Mouse (Mus musculus): Measurements from ENCODE around the gene Olfr1089. TPM values are rescaled to one million over a fixed set of nuclear protein-coding genes. Genes with fewer than 3 reads are reported as not detected.

Gene Olfr1089
- polyA plus RNA-seq (2015; fragmentation: Nextera tagmentation; extraction: Ambion mirVana): not detected in 2 replicates

DNA sequence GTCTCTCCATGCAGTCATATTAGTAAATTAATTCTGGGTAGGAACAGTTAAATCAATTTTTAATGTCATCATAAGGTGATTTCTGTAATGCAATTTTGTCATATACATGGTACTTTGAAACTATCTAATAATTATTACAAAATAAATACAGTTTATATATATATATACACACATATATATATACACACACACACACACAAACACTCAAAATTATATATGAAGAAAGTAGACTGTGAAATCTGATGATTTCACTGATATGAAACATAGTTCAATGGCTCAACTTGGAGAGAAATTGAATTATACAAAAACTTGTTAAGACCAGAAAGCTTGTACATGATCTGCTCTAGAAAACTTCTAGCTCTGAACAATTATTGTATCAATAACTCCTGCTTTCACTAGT is at the start of gene Olfr1089:
Gene Olfr1089, minus strand, starts transcription at position 101 of the 400 bp plus-strand sequence.

DNA sequence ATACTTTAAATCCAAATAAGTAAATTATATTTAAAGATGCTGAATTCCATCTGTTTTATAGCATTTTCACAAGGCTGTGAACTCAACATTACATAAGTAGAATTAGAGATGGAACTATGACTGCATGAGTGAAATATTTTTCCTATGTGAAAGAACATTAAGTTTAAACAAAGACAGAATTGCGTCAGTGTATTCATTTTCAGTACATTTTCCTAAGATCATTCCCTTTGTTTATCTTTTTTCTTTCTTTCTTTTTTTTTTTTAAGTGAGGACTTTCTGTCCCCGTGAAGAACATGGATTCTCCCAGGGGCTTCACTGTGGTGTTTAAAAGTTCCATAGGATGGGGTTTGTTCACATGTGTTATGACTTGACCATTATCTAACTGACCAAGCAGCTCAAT is 48.7 kb upstream of the Olfr1089 start, which contains the start of gene Olfr1093:
Gene Olfr1093, plus strand, starts transcription at position 301 of the 400 bp plus-strand sequence.

DNA sequence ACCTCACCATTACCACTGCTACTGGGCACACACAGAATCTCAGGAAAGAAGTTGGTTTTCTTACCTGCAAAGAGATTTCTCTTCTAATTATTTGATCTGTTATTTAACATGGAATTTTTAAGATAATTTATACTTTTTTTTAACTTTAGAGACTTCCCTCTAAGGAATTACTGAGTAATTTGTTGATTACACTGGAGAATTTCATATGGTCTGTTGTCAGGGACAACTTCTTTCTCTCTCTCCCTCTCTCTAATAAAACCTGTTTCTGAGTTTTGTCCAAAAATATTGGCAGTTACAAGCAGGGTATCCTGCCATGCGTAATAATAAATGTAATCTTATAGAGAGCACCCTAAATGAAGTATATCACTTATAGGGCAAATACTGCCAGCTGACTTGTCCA is 25.4 kb upstream of the Olfr1089 start, which contains the start of gene Olfr1090:
Gene Olfr1090, minus strand, starts transcription at position 101 of the 400 bp plus-strand sequence.

DNA sequence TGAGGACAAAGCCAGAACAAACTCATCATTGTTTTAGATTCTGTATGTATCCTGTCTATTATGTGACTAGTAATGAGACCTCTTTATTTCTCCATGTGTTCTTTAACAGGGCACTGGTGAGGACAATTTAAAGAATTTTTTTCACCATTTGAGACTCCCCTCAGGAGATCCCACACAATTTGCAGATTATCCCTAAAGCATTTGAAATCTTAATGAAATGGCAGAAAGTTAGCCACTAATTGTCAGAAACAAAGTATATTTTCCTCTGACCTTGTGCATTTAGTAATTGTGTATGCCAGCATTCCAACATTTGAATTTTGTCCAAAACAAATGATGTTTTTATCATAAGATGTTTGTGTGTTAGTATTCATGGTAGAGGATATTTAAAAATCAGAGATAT is 35.2 kb downstream of the Olfr1089 start, which contains the start of gene Olfr1087:
Gene Olfr1087, minus strand, starts transcription at position 101 of the 400 bp plus-strand sequence.

Other genes starting within 250 kb of the Olfr1089 start
- gene Olfr228, start 246.3 kb downstream of the Olfr1089 start, polyA plus RNA-seq (2015; fragmentation: Nextera tagmentation; extraction: Ambion mirVana): not detected in 2 replicates
- not detected in 2 replicates for gene Olfr1076, start 225.2 kb downstream of the Olfr1089 start, polyA plus RNA-seq (2015; fragmentation: Nextera tagmentation; extraction: Ambion mirVana)
- not detected in 2 replicates for gene Olfr1079, start 191.2 kb downstream of the Olfr1089 start, polyA plus RNA-seq (2015; fragmentation: Nextera tagmentation; extraction: Ambion mirVana)
- not detected in 2 replicates for gene Olfr1080, start 175.5 kb downstream of the Olfr1089 start, polyA plus RNA-seq (2015; fragmentation: Nextera tagmentation; extraction: Ambion mirVana)
- not detected in 2 replicates for gene Olfr1082, start 134.7 kb downstream of the Olfr1089 start, polyA plus RNA-seq (2015; fragmentation: Nextera tagmentation; extraction: Ambion mirVana)
- not detected in 2 replicates for gene Olfr1084, start 94.0 kb downstream of the Olfr1089 start, polyA plus RNA-seq (2015; fragmentation: Nextera tagmentation; extraction: Ambion mirVana)
- gene Olfr1085, start 71.7 kb downstream of the Olfr1089 start, polyA plus RNA-seq (2015; fragmentation: Nextera tagmentation; extraction: Ambion mirVana): not detected in 2 replicates
- not detected in 2 replicates for gene Olfr1086, start 53.6 kb downstream of the Olfr1089 start, polyA plus RNA-seq (2015; fragmentation: Nextera tagmentation; extraction: Ambion mirVana)
- not detected in 2 replicates for gene Olfr1087, start 35.3 kb downstream of the Olfr1089 start, polyA plus RNA-seq (2015; fragmentation: Nextera tagmentation; extraction: Ambion mirVana)
- not detected in 2 replicates for gene Olfr1090, start 25.3 kb upstream of the Olfr1089 start, polyA plus RNA-seq (2015; fragmentation: Nextera tagmentation; extraction: Ambion mirVana)
- not detected in 2 replicates for gene Olfr1093, start 48.8 kb upstream of the Olfr1089 start, polyA plus RNA-seq (2015; fragmentation: Nextera tagmentation; extraction: Ambion mirVana)
- not detected in 2 replicates for gene Olfr141, start 76.3 kb upstream of the Olfr1089 start, polyA plus RNA-seq (2015; fragmentation: Nextera tagmentation; extraction: Ambion mirVana)
- not detected in 2 replicates for gene Olfr1094, start 91.0 kb upstream of the Olfr1089 start, polyA plus RNA-seq (2015; fragmentation: Nextera tagmentation; extraction: Ambion mirVana)
- gene Olfr1095, start 118.0 kb upstream of the Olfr1089 start, polyA plus RNA-seq (2015; fragmentation: Nextera tagmentation; extraction: Ambion mirVana): not detected in 2 replicates
- not detected in 2 replicates for gene Gm13723, start 141.1 kb upstream of the Olfr1089 start, polyA plus RNA-seq (2015; fragmentation: Nextera tagmentation; extraction: Ambion mirVana)
- gene Olfr1097, start 158.5 kb upstream of the Olfr1089 start, polyA plus RNA-seq (2015; fragmentation: Nextera tagmentation; extraction: Ambion mirVana): not detected in 2 replicates
- not detected in 2 replicates for gene Olfr1098, start 190.8 kb upstream of the Olfr1089 start, polyA plus RNA-seq (2015; fragmentation: Nextera tagmentation; extraction: Ambion mirVana)
- gene Olfr1099, start 227.0 kb upstream of the Olfr1089 start, polyA plus RNA-seq (2015; fragmentation: Nextera tagmentation; extraction: Ambion mirVana): not detected in 2 replicates
- gene Olfr1100, start 246.3 kb upstream of the Olfr1089 start, polyA plus RNA-seq (2015; fragmentation: Nextera tagmentation; extraction: Ambion mirVana): not detected in 2 replicates